ENCODE assay signal across 10 mouse cellular contexts in genomic region chr13:113638914-113639313, GRCm38 (mm10). TPM values are rescaled to one million over a fixed set of nuclear protein-coding genes. Genes with fewer than 3 reads are reported as not detected.
DNase-seq lines count a peak whose midpoint lies in the region; ATAC-seq and TF ChIP-seq lines count a peak whose summit lies in the region.
"Had no signal": no experiment of that assay in that cellular context is flagged by ENCODE, and none has a peak within 500 bp of the region (broad histone marks: within the 10 kb centered on the region; RNA-seq: fewer than 3 reads in every experiment).

No protein-coding gene starts in this region.

- H3K9me3 ChIP-seq in limb, embryonic 12.5 days: no peaks in the 10 kb centered on the region
- no peaks in the 10 kb centered on the region for H3K9me3 ChIP-seq in limb, embryonic 10.5 days (replicated peaks)
- H3K9me3 ChIP-seq in limb, embryonic 14.5 days (ENCODE audit: control insufficient read depth, low read length): no peaks in the 10 kb centered on the region
- H3K9me3 ChIP-seq: liver, embryonic 15.5 days had no signal

- no peak overlapping the region for H3K4me3 ChIP-seq in limb, embryonic 12.5 days (replicated peaks)
- no peak overlapping the region for H3K4me3 ChIP-seq in limb, embryonic 10.5 days
- no peak overlapping the region for H3K4me3 ChIP-seq in limb, embryonic 14.5 days (replicated peaks; ENCODE audit: low read length)
- H3K4me3 ChIP-seq: erythroblast, embryonic 14.5 days; liver, embryonic 15.5 days had no signal

- H3K27ac ChIP-seq in limb, embryonic 12.5 days: no peak overlapping the region
- H3K27ac ChIP-seq in limb, embryonic 10.5 days: no peak overlapping the region
- no peak overlapping the region for H3K27ac ChIP-seq in limb, embryonic 14.5 days (replicated peaks; ENCODE audit: low read depth, low read length)
- H3K27ac ChIP-seq: liver, embryonic 15.5 days had no signal

- no peak overlapping the region for H3K9ac ChIP-seq in limb, embryonic 12.5 days (replicated peaks)
- no peak overlapping the region for H3K9ac ChIP-seq in limb, embryonic 14.5 days (ENCODE audit: low read depth, low read length, severe bottlenecking)
- H3K9ac ChIP-seq: liver, embryonic 15.5 days had no signal

- H3K4me2 ChIP-seq in limb, embryonic 12.5 days: 0 out of 2 replicates have a peak overlapping the region, but pooled peaks have one; percentile 19
- H3K4me2 ChIP-seq in limb, embryonic 14.5 days (replicated peaks; ENCODE audit: low read depth, low read length, severe bottlenecking): no peak overlapping the region
- H3K4me2 ChIP-seq: liver, embryonic 15.5 days had no signal

- TF ChIP-seq POLR2A in limb, embryonic 14.5 days (IDR thresholded peaks at IDR 0.05; ENCODE audit: borderline replicate concordance, extremely low read depth, insufficient read depth, insufficient read length): no peak

- 0 out of 2 replicates have a peak, but pooled peaks cover 5% of the 10 kb centered on the region for H3K4me1 ChIP-seq in limb, embryonic 12.5 days (replicated peaks)
- peaks cover 9% of the 10 kb centered on the region; the same call in 1 of the 2 replicates for H3K4me1 ChIP-seq in limb, embryonic 10.5 days
- H3K4me1 ChIP-seq in limb, embryonic 14.5 days (ENCODE audit: control insufficient read depth, insufficient read depth, low read length): 0 out of 2 replicates have a peak, but pooled peaks cover 4% of the 10 kb centered on the region

- DNase-seq in cerebellum, adult 9-11 months: no peak
- DNase-seq in limb, embryonic 10.5 days (ENCODE audit: low spot score): no peak
- DNase-seq in cerebellum, postnatal 25 days: peak; percentile 24 to 32
- DNase-seq in limb, embryonic 14.5 days (ENCODE audit: low spot score): peak; percentile 65
- no peak for DNase-seq in urinary bladder, postnatal 25 days (ENCODE audit: low spot score)
- DNase-seq in frontal cortex, postnatal 25 days (ENCODE audit: low spot score in 2 of 2): no peak

- no peaks in the 10 kb centered on the region for H3K27me3 ChIP-seq in limb, embryonic 12.5 days
- no peaks in the 10 kb centered on the region for H3K27me3 ChIP-seq in limb, embryonic 10.5 days (ENCODE audit: low read depth, poor library complexity, severe bottlenecking)
- no peaks in the 10 kb centered on the region for H3K27me3 ChIP-seq in limb, embryonic 14.5 days (ENCODE audit: control insufficient read depth, insufficient read depth, low read length)
- H3K27me3 ChIP-seq: liver, embryonic 15.5 days had no signal

- WGBS in limb, embryonic 12.5 days: 30% methylated on average over 7 of the region's 7 CpGs
- WGBS in limb, embryonic 10.5 days: 33% methylated on average over 7 of the region's 7 CpGs
- 25% methylated on average over 7 of the region's 7 CpGs for WGBS in limb, embryonic 14.5 days

- ATAC-seq in cerebellum, adult (ENCODE audit: insufficient number of reproducible peaks, low FRiP score, low TSS enrichment): peak; percentile 45; the same call in 1 of the 2 replicates
- ATAC-seq in limb, embryonic 12.5 days (ENCODE audit: insufficient number of reproducible peaks, insufficient read depth, low FRiP score, low TSS enrichment, low read depth): no peak
- ATAC-seq in limb, embryonic 14.5 days (ENCODE audit: low FRiP score, low read depth): no peak

- no peaks in the 10 kb centered on the region for H3K36me3 ChIP-seq in limb, embryonic 12.5 days
- no peaks in the 10 kb centered on the region for H3K36me3 ChIP-seq in limb, embryonic 10.5 days
- H3K36me3 ChIP-seq in limb, embryonic 14.5 days (ENCODE audit: control insufficient read depth, insufficient read depth, low read length): no peaks in the 10 kb centered on the region
- H3K36me3 ChIP-seq: liver, embryonic 15.5 days had no signal

RNA-seq across cellular contexts. Expression of gene Snx18, which starts 20.6 kb away (rescaled TPM):
- 40.6 and 41.5 TPM in 2 replicates for polyA plus RNA-seq in limb, embryonic 12.5 days (2016; fragmentation: Nextera tagmentation; extraction: Ambion mirVana)
- polyA plus RNA-seq in limb, embryonic 10.5 days (2016; fragmentation: Nextera tagmentation; extraction: Ambion mirVana): 21.6 and 22.5 TPM in 2 replicates
- 23.8 and 26.6 TPM in 2 replicates for polyA plus RNA-seq in limb, embryonic 14.5 days (2012; rRNA removed)
- 37.4 and 41.9 TPM in 2 replicates for polyA plus RNA-seq in limb, embryonic 14.5 days (2014; fragmentation: Nextera tagmentation; extraction: Ambion mirVana)

RNA-seq across cellular contexts. Expression of gene Hspb3, which starts 24.6 kb away (rescaled TPM):
- polyA plus RNA-seq in limb, embryonic 12.5 days (2016; fragmentation: Nextera tagmentation; extraction: Ambion mirVana): 3.0 and 4.0 TPM in 2 replicates
- not detected in 2 replicates for polyA plus RNA-seq in limb, embryonic 10.5 days (2016; fragmentation: Nextera tagmentation; extraction: Ambion mirVana)
- polyA plus RNA-seq in limb, embryonic 14.5 days (2012; rRNA removed): 13.0 and 13.8 TPM in 2 replicates
- polyA plus RNA-seq in limb, embryonic 14.5 days (2014; fragmentation: Nextera tagmentation; extraction: Ambion mirVana): 8.2 and 15.3 TPM in 2 replicates
- polyA plus RNA-seq: erythroblast, embryonic 14.5 days had no signal

Comparison
In these comparisons a context has a peak if more than half of its experiments do, and no peak if none do; other contexts are left out.
1. DNase-seq: peak in cerebellum, postnatal 25 days (2 of 2) and limb, embryonic 14.5 days (single experiment); none in cerebellum, adult 9-11 months (single experiment), limb, embryonic 10.5 days (single experiment), urinary bladder, postnatal 25 days (single experiment) and frontal cortex, postnatal 25 days (0 of 2).